Mouse (Mus musculus) embryonic facial prominence, embryonic 13.5 days (tissue): Measurements from ENCODE around the gene Srrm4. TPM values are rescaled to one million over a fixed set of nuclear protein-coding genes. Genes with fewer than 3 reads are reported as not detected.

Experiments used
- ATAC-seq: fragments of 200-750 bp; cut with Nextera tagmentation; 2 replicates; pipeline ENCODE4 v1.8.0; 2017; ENCODE audit warnings: low read depth; ENCODE audit not compliant: insufficient number of reproducible peaks, insufficient read depth, low FRiP score, low TSS enrichment
- H3K27ac ChIP-seq: fragments of 300-500 bp; sonication (generic); 2 replicates; pipeline ENCODE4 v1.5.1; 2015; ENCODE audit warnings: moderate library complexity, mild to moderate bottlenecking, inconsistent platforms
- H3K27me3 ChIP-seq: fragments of 300-500 bp; sonication (generic); 2 replicates; pipeline ENCODE4 v1.6.1; 2015; ENCODE audit warnings: mild to moderate bottlenecking, inconsistent platforms
- H3K36me3 ChIP-seq: fragments of 300-500 bp; sonication (generic); 2 replicates; pipeline ENCODE4 v1.6.1; 2015; ENCODE audit warnings: mild to moderate bottlenecking, inconsistent platforms
- H3K4me1 ChIP-seq: fragments of 300-500 bp; sonication (generic); 2 replicates; pipeline ENCODE4 v1.6.1; 2015; ENCODE audit warnings: inconsistent platforms
- H3K4me2 ChIP-seq: fragments of 300-500 bp; sonication (generic); 2 replicates; pipeline ENCODE4 v1.6.1; 2015; ENCODE audit warnings: moderate library complexity, mild to moderate bottlenecking, inconsistent platforms
- H3K4me3 ChIP-seq: fragments of 300-500 bp; sonication (generic); 2 replicates; pipeline ENCODE4 v1.5.1; 2015; ENCODE audit warnings: mild to moderate bottlenecking, inconsistent platforms
- H3K9ac ChIP-seq: fragments of 300-500 bp; sonication (generic); 2 replicates; pipeline ENCODE4 v1.6.1; 2015; ENCODE audit warnings: mild to moderate bottlenecking, inconsistent platforms
- H3K9me3 ChIP-seq: fragments of 300-500 bp; sonication (generic); 2 replicates; pipeline ENCODE4 v1.6.1; 2016; ENCODE audit warnings: inconsistent platforms
- WGBS: fragments of 180-500 bp; shearing (Covaris S2); methylation state at CpG from one replicate; pipeline ENCODE4 v1.1.7; 2015; ENCODE audit warnings: mixed read lengths; 5-methylcytosine and 5-hydroxymethylcytosine counted together
- polyA plus RNA-seq: library from polyadenylated mRNA; unstranded; fragments of >200 nt; fragmentation: Nextera tagmentation; extraction: Ambion mirVana; gene quantifications from 2 replicates; pipeline ENCODE4 v1.2.1, GENCODE M21; 2015

The Srrm4 gene
- polyA plus RNA-seq, 1 experiment from 2014 or later = 0.51 TPM

DNA sequence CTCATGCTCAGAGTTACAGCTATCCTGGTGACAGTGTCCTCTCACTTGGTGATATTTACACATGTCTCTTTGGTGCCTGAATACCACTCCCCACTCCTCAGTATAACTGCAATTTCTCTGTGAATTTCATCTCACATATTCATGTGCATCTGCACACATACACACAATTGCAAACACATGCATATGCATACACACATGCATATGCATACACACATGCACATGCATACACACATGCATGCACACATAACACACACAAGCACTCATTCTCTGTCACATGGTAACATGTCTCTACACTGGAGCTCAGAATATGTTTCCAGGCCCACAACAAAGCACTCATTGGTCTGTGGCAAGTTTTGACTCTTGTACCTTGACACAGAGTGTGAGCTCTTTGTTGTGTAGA, 39.0 kb downstream of the Srrm4 start:
- ATAC-seq = no peak
- H3K36me3 ChIP-seq = no peaks in the 10 kb centered on the region
- H3K4me1 ChIP-seq = no peaks in the 10 kb centered on the region
- H3K4me3 ChIP-seq = no peak overlapping the region
- no peak overlapping the region for H3K4me2 ChIP-seq
- H3K9me3 ChIP-seq = 0 out of 2 replicates have a peak, but pooled peaks cover 3% of the 10 kb centered on the region
- H3K9ac ChIP-seq = no peak overlapping the region
- no peaks in the 10 kb centered on the region for H3K27me3 ChIP-seq
- no peak overlapping the region for H3K27ac ChIP-seq

DNA sequence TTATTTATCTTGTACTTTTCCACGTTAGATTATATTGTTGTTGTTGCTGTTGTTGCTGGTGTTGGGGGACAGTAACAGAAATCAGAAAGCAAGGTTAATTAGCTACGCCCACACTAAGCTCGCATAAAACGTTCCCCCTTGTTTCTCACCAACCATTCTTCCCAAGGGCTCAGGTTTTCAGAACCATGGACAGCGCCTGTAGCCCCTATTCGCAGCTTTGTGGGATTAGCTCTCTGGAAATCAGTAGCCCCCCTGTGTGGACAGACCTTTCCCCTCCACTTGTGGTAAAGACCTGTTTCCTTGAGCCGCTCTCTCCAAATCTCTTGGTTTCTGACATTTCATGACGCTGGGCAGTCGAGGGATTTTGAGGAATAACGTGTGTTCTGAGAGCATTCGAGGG, 45.9 kb downstream of the Srrm4 start:
- Histone ChIP-seq H3K4me3 (no peak overlapping the region), H3K9ac (no peak overlapping the region), H3K36me3 (no peaks in the 10 kb centered on the region), H3K4me2 (no peak overlapping the region), H3K27ac (no peak overlapping the region), H3K27me3 (no peaks in the 10 kb centered on the region), H3K9me3 (0 out of 2 replicates have a peak, but pooled peaks cover 3% of the 10 kb centered on the region), H3K4me1 (no peaks in the 10 kb centered on the region)
- no peak for ATAC-seq
- WGBS = 35% methylated on average over 11 of the region's 11 CpGs

- 57% methylated on average over 7 of the region's 7 CpGs for WGBS
- Histone ChIP-seq H3K9me3 (no peaks in the 10 kb centered on the region), H3K9ac (no peak overlapping the region), H3K27me3 (no peaks in the 10 kb centered on the region), H3K4me1 (no peaks in the 10 kb centered on the region), H3K27ac (no peak overlapping the region), H3K4me2 (no peak overlapping the region), H3K36me3 (no peaks in the 10 kb centered on the region), H3K4me3 (no peak overlapping the region)
- no peak for ATAC-seq
Observed at GRCm38 (mm10) chr5:116542317-116542716, 49.3 kb downstream of the Srrm4 start.

- no peak overlapping the region for H3K4me2 ChIP-seq
- WGBS = 82% methylated on average over 3 of the region's 3 CpGs
- no peak overlapping the region for H3K4me3 ChIP-seq
- H3K27ac ChIP-seq = no peak overlapping the region
- no peaks in the 10 kb centered on the region for H3K9me3 ChIP-seq
- ATAC-seq = no peak
- H3K27me3 ChIP-seq = no peaks in the 10 kb centered on the region
- H3K36me3 ChIP-seq = no peaks in the 10 kb centered on the region
- no peak overlapping the region for H3K9ac ChIP-seq
- H3K4me1 ChIP-seq = no peaks in the 10 kb centered on the region
Observed at GRCm38 (mm10) chr5:116541128-116541527, 50.5 kb downstream of the Srrm4 start.

DNA sequence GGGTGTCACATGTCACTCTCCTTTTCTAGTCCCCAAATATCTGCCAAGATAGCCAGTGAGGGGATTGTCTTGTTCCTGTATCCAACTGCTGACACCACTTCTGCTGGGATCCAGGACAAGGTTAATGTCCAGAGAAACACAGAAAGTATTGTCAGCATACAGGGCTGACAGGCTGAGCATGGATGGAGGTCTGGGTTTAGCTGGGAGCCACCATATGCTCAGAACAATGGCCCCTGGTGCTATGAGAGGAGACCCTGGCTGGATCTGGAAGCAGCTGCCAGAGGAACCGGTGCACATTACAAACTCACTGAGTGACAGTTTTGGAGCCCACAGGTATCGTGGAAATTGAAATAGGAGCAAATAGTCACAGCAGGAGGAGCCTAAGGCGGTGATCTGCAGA, 52.3 kb downstream of the Srrm4 start:
- Histone ChIP-seq H3K4me3 (no peak overlapping the region), H3K9ac (no peak overlapping the region), H3K36me3 (no peaks in the 10 kb centered on the region), H3K4me1 (no peaks in the 10 kb centered on the region), H3K9me3 (no peaks in the 10 kb centered on the region), H3K27ac (no peak overlapping the region), H3K27me3 (no peaks in the 10 kb centered on the region), H3K4me2 (no peak overlapping the region)
- no peak for ATAC-seq
- WGBS = 66% methylated on average over 3 of the region's 3 CpGs

- Histone ChIP-seq H3K27me3 (no peaks in the 10 kb centered on the region), H3K4me1 (no peaks in the 10 kb centered on the region), H3K27ac (no peak overlapping the region), H3K4me2 (no peak overlapping the region), H3K9me3 (no peaks in the 10 kb centered on the region), H3K36me3 (no peaks in the 10 kb centered on the region), H3K4me3 (no peak overlapping the region), H3K9ac (no peak overlapping the region)
- 49% methylated on average over 3 of the region's 3 CpGs for WGBS
- ATAC-seq = no peak
Observed at GRCm38 (mm10) chr5:116538491-116538890, 53.1 kb downstream of the Srrm4 start.

- H3K27me3 ChIP-seq = no peaks in the 10 kb centered on the region
- H3K9me3 ChIP-seq = no peaks in the 10 kb centered on the region
- H3K9ac ChIP-seq = no peak overlapping the region
- no peaks in the 10 kb centered on the region for H3K36me3 ChIP-seq
- no peak overlapping the region for H3K4me3 ChIP-seq
- H3K4me1 ChIP-seq = no peaks in the 10 kb centered on the region
- no peak overlapping the region for H3K4me2 ChIP-seq
- ATAC-seq = no peak
- WGBS = 59% methylated on average over 4 of the region's 4 CpGs
- H3K27ac ChIP-seq = no peak overlapping the region
Observed at GRCm38 (mm10) chr5:116526324-116526723, 65.3 kb downstream of the Srrm4 start.

GRCm38 (mm10) chr5:116525308-116525707, 66.3 kb downstream of the Srrm4 start:
- Histone ChIP-seq H3K27ac (no peak overlapping the region), H3K36me3 (no peaks in the 10 kb centered on the region), H3K4me3 (no peak overlapping the region), H3K4me1 (no peaks in the 10 kb centered on the region), H3K4me2 (no peak overlapping the region), H3K9ac (no peak overlapping the region), H3K9me3 (no peaks in the 10 kb centered on the region), H3K27me3 (no peaks in the 10 kb centered on the region)
- ATAC-seq = no peak
- WGBS = 87% methylated on average over 8 of the region's 8 CpGs

- Histone ChIP-seq H3K4me3 (no peak overlapping the region), H3K27ac (no peak overlapping the region), H3K9ac (no peak overlapping the region), H3K36me3 (no peaks in the 10 kb centered on the region), H3K27me3 (no peaks in the 10 kb centered on the region), H3K9me3 (no peaks in the 10 kb centered on the region), H3K4me2 (no peak overlapping the region), H3K4me1 (no peaks in the 10 kb centered on the region)
- 86% methylated on average over 8 of the region's 8 CpGs for WGBS
- no peak for ATAC-seq
Observed at GRCm38 (mm10) chr5:116523553-116523952, 68.1 kb downstream of the Srrm4 start.

- no peak overlapping the region for H3K4me3 ChIP-seq
- no peak overlapping the region for H3K9ac ChIP-seq
- no peak overlapping the region for H3K4me2 ChIP-seq
- WGBS = 69% methylated on average over 9 of the region's 9 CpGs
- no peaks in the 10 kb centered on the region for H3K4me1 ChIP-seq
- no peaks in the 10 kb centered on the region for H3K36me3 ChIP-seq
- ATAC-seq = no peak
- no peaks in the 10 kb centered on the region for H3K9me3 ChIP-seq
- H3K27ac ChIP-seq = no peak overlapping the region
- H3K27me3 ChIP-seq = no peaks in the 10 kb centered on the region
Observed at GRCm38 (mm10) chr5:116523079-116523478, 68.5 kb downstream of the Srrm4 start.

DNA sequence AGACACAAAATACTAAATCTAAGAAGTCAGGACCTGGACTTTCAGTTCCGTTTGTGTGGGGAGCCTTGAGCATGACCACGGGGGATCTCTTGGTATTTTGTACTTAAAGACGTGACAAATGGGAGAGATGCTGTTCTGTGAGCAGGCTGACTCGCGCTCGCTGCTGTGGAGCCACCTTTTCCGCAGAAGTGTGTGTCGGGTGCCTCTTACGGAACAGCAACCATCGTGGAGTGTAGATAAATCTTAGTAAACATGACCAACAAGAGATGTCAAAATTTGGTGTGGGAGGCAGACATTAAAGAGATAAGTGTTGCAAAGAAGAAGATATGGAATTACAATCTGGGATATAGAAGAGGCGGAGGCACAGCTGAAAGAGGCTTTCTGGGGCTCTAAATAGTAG, 69.3 kb downstream of the Srrm4 start:
- Histone ChIP-seq H3K27me3 (no peaks in the 10 kb centered on the region), H3K4me1 (no peaks in the 10 kb centered on the region), H3K4me3 (no peak overlapping the region), H3K9ac (no peak overlapping the region), H3K4me2 (no peak overlapping the region), H3K36me3 (no peaks in the 10 kb centered on the region), H3K9me3 (no peaks in the 10 kb centered on the region), H3K27ac (no peak overlapping the region)
- WGBS = 82% methylated on average over 11 of the region's 11 CpGs
- no peak for ATAC-seq

DNA sequence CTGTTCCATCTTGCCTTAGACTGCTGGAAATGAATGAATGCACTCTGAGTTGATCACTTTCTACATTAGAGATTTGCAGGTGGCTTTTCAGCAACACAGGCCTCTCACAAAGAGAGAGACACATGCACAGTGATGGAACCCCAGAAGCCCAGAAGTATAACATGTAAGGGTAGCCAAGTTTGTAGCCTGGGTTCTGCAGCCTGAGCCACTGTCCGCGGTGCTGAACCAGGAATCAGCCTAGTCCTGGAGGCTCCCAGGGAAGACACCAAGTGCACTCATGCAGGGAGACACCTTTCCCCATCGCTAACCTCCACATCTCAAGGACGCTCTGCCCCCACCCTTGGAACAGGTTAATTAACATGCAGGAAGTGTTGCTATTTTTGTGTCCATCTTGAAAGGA, 73.6 kb downstream of the Srrm4 start:
- no peak overlapping the region for H3K4me2 ChIP-seq
- H3K27ac ChIP-seq = no peak overlapping the region
- H3K9ac ChIP-seq = no peak overlapping the region
- H3K36me3 ChIP-seq = no peaks in the 10 kb centered on the region
- no peaks in the 10 kb centered on the region for H3K4me1 ChIP-seq
- H3K27me3 ChIP-seq = no peaks in the 10 kb centered on the region
- no peak overlapping the region for H3K4me3 ChIP-seq
- no peak for ATAC-seq
- WGBS = 19% methylated on average over 4 of the region's 4 CpGs
- H3K9me3 ChIP-seq = no peaks in the 10 kb centered on the region

GRCm38 (mm10) chr5:116512135-116512534, 79.5 kb downstream of the Srrm4 start:
- Histone ChIP-seq H3K27me3 (no peaks in the 10 kb centered on the region), H3K27ac (no peak overlapping the region), H3K4me2 (no peak overlapping the region), H3K36me3 (no peaks in the 10 kb centered on the region), H3K9me3 (no peaks in the 10 kb centered on the region), H3K4me3 (no peak overlapping the region), H3K4me1 (no peaks in the 10 kb centered on the region), H3K9ac (no peak overlapping the region)
- WGBS = 73% methylated on average over 4 of the region's 4 CpGs
- no peak for ATAC-seq
